Mouse (Mus musculus): ENCODE data around the gene Dsel.
A peak's percentile ranks its signal among the peaks of the same experiment; 100 is the strongest.

Dsel gene

GRCm38 (mm10) chr1:111864779-111865165 is at the start of gene Dsel:
Dsel (minus strand) TSS chr1:111864918.
- peak; percentile 93 to 94 for DNase-seq (ENCODE audit: low spot score in 2 of 2)

DNA sequence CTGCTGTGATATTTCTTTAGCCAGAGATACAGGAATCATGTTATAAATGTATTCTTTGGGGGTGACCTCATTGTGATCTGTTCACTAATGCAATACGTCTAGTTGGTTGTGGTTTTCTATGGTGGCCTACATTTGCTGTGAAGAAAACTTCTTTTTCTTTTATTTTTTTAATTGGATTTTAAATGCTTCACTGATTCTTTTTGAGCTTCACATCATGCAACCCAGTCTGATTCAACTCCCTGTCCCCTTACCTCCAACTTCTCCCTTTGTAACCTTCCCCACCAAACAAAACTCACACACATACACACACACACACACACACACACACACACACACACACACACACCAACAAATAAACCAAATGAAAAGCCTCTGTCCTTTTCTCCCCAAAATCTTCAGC is 46.7 kb upstream of the Dsel start:
- DNase-seq (ENCODE audit: low spot score in 2 of 2): no peak

DNA sequence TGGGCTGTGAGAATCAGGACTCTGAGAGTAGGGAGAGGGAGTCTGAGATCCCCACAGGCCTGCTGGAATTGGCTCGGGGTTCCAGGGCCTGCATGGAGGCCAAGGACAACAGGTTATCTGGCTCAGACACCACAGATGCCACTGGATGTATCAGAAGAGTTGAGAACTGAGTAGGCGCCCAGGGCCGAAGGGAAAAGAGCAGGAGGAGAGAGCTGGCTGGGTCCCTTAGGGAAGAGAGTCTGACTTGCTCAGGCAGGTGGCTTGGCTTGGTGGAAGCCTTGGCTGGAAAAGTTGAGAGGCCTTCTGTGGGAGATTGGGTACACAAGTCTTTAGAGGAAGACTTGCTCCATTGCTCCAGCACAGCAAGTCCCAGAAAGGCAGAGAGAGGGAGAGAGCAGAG is 18.6 kb upstream of the Dsel start:
- no peak for DNase-seq (ENCODE audit: low spot score in 2 of 2)

- DNase-seq (ENCODE audit: low spot score in 2 of 2): no peak
These were observed 11.1 kb upstream of the Dsel start for GRCm38 (mm10) chr1:111875784-111876183.

- peak in 1 of 2 experiments; percentile 21 for DNase-seq (ENCODE audit: low spot score in 2 of 2)
These were observed 8.5 kb upstream of the Dsel start for GRCm38 (mm10) chr1:111873196-111873595.

DNA sequence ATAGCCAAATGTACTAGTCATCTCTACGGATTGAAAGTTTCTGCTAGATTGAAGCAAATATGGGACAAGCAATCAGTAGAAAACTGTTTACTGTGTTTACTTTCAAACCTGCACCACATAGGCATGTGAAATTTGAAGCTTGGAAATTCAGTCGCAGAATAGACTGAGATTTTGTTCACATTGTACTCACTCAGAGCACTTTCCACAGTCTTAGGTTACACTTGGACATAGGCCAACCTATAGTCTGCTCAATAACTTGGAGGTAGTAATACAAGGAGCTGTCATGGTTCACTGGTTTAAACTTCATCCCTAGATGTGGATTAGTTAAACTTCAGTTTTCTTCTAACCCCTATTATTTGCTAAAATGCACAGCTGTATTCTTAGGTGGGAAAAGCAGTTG is 749 bp upstream of the Dsel start:
- DNase-seq (ENCODE audit: low spot score in 2 of 2): no peak

DNA sequence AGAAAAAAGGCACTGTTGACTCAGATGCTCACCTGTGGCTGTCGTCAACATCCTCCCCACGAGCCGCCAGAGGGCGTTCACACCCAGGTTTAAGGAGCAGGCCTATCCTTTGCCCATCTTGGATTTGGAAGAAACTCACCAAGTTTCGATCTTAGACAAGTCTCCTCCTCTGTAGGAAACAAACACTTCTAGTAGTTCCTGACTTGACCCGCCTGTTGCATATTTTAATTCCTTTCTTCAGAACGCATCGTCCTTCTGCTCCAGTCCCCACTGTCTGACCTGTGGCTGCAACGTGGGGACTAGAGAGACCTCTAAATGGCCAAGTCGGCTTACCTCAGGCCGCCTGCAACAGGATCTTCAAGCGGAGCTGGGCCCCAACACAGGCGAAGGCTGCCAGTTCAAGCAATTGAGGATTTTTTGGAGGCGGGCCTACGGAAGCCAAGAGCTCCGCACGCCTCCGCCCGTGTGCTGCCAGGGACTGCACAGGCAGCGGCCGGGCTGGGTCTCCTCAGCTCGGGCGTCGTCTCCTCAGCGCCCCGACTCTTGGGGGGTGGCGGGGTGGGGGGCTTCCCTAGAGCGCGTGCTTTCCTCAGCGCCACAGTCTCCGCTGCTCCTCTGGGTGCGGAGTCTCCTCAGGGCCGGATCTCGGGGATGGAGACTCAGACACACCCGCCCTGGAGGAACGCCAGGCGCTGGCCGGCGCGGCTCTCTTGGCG is 497 bp downstream of the Dsel start:
- DNase-seq (ENCODE audit: low spot score in 2 of 2): peak; percentile 87

DNA sequence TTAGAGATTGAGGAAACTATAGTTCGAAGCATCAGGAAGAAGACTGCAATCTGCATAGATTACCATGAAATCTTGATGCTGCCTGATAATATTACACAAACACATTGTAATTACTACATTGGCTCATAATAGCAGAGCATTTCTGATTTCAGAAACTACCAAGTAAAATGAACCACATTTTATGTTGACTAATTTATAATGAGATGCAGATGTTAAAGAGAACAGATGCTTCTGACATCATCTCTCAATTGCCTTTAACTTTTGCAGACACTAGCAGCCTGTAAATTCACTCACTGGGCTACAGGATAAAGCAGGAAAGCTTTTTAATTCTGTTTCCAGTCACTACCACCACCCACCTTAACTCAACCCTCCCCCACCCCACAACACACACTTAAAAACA is 6.9 kb downstream of the Dsel start:
- no peak for DNase-seq (ENCODE audit: low spot score in 2 of 2)

DNA sequence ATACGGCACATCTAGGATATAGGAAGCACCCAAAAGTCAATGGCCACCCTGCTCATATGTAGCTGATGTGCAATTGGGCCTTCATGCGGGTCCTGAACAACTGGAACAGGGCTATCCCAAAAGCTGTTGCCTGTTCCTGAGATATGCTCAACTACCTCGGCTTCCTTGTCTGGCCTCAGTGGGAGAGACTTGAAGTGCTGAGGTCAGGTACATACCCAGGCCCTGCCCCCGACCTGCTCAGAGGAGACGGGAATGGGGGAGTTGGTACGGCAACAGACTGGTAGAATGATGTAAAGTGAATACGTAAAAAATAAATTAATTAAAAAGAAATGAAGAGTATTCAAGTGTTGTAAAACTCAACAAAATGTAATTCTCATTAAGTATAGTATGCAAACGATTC is 12.3 kb downstream of the Dsel start:
- no peak for DNase-seq (ENCODE audit: low spot score in 2 of 2)

- no peak for DNase-seq (ENCODE audit: low spot score in 2 of 2)
These were observed 31.0 kb downstream of the Dsel start for GRCm38 (mm10) chr1:111833583-111834225.

Data from right cerebral cortex, postnatal 10 days (tissue).